Mouse (Mus musculus) CD4-positive helper T cell, adult 2 months (primary cell): Measurements from ENCODE around the gene Secisbp2.
"Not testable (repeated sequence)": the region's sequence is repeated elsewhere in the genome, so short reads cannot be mapped to it uniquely, and the experiment has no call there.

Experiments used
- DNase-seq: peaks from one replicate; pipeline ENCODE4 v3.0.0-alpha.2; 2012; ENCODE audit warnings: low read depth, missing footprints, low spot score

Gene Secisbp2

GRCm38 (mm10) chr13:51643924-51644828 is 7.3 kb upstream of the Secisbp2 start:
- no peak for DNase-seq

GRCm38 (mm10) chr13:51644829-51645789 is 6.4 kb upstream of the Secisbp2 start, which contains the start of gene Cks2:
Gene Cks2 (plus strand): TSS chr13:51645232.
- peak; percentile 99 for DNase-seq

GRCm38 (mm10) chr13:51645872-51646271 is 5.6 kb upstream of the Secisbp2 start:
- no peak for DNase-seq

GRCm38 (mm10) chr13:51646362-51647027 is 5.0 kb upstream of the Secisbp2 start:
- no peak for DNase-seq

GRCm38 (mm10) chr13:51647770-51648169 is 3.7 kb upstream of the Secisbp2 start:
- DNase-seq: no peak

- peak; percentile 15 for DNase-seq
These were observed 3.3 kb upstream of the Secisbp2 start for GRCm38 (mm10) chr13:51648237-51648636.

GRCm38 (mm10) chr13:51649740-51650139 is 1.8 kb upstream of the Secisbp2 start:
- no peak for DNase-seq

- DNase-seq: no peak
These were observed 1.7 kb downstream of the Secisbp2 start for GRCm38 (mm10) chr13:51653159-51653558.

GRCm38 (mm10) chr13:51653961-51654360 is 2.5 kb downstream of the Secisbp2 start:
- no peak for DNase-seq

- no peak for DNase-seq
These were observed 5.2 kb downstream of the Secisbp2 start for GRCm38 (mm10) chr13:51656516-51657235.

- DNase-seq: no peak
These were observed 6.6 kb downstream of the Secisbp2 start for GRCm38 (mm10) chr13:51658094-51658493.

- DNase-seq: no peak
These were observed 8.1 kb downstream of the Secisbp2 start for GRCm38 (mm10) chr13:51659573-51659972.

- no peak for DNase-seq
These were observed 12.1 kb downstream of the Secisbp2 start for GRCm38 (mm10) chr13:51663561-51663960.

GRCm38 (mm10) chr13:51668195-51668594 is 16.7 kb downstream of the Secisbp2 start:
- not testable (repeated sequence) for DNase-seq

GRCm38 (mm10) chr13:51676641-51677040 is 25.1 kb downstream of the Secisbp2 start:
- DNase-seq: peak; percentile 50

GRCm38 (mm10) chr13:51677041-51677440 is 25.5 kb downstream of the Secisbp2 start:
- DNase-seq: peak; percentile 62

- DNase-seq: no peak
These were observed 26.2 kb downstream of the Secisbp2 start for GRCm38 (mm10) chr13:51677630-51678185.

GRCm38 (mm10) chr13:51678687-51679086 is 27.2 kb downstream of the Secisbp2 start:
- no peak for DNase-seq

GRCm38 (mm10) chr13:51679332-51679731 is 27.8 kb downstream of the Secisbp2 start:
- no peak for DNase-seq

- no peak for DNase-seq
These were observed 29.6 kb downstream of the Secisbp2 start for GRCm38 (mm10) chr13:51681076-51681475.
